Mouse (Mus musculus) gastrocnemius, adult 8-10 months (tissue): ENCODE data around the gene Rtn2. TPM values are rescaled to one million over a fixed set of nuclear protein-coding genes. Genes with fewer than 3 reads are reported as not detected.
A peak's percentile ranks its signal among the peaks of the same experiment; 100 is the strongest.

Source experiments
- DNase-seq, 2 experiments: peaks; one replicate each; pipeline ENCODE4 v3.0.0; 2022; ENCODE audit warnings: low spot score in 2 of 2
- total RNA-seq, 4 experiments: library from RNA; stranded (reverse); gene quantifications; 2 replicates each; pipeline ENCODE4 v1.2.4; 2022

The Rtn2 gene
- 1,000 to 10,000 TPM; 1,093 to 1,223 (median 1,133) TPM for total RNA-seq

GRCm38 (mm10) chr7:19282385-19282784, at the start of gene Rtn2:
TSS of gene Rtn2 (plus strand) at chr7:19282624.
- DNase-seq = peak in 1 of 2 experiments; percentile 66

- no peak for DNase-seq
Observed at GRCm38 (mm10) chr7:19234652-19235051, 47.8 kb upstream of the Rtn2 start.

GRCm38 (mm10) chr7:19235092-19235671, 47.2 kb upstream of the Rtn2 start:
- DNase-seq = no peak

- no peak for DNase-seq
Observed at GRCm38 (mm10) chr7:19236411-19236810, 46.0 kb upstream of the Rtn2 start.

- peak in 1 of 2 experiments; percentile 38 for DNase-seq
Observed at GRCm38 (mm10) chr7:19238344-19238743, 44.1 kb upstream of the Rtn2 start.

- DNase-seq = peak; percentile 88
Observed at GRCm38 (mm10) chr7:19239423-19239822, 43.0 kb upstream of the Rtn2 start.

DNA sequence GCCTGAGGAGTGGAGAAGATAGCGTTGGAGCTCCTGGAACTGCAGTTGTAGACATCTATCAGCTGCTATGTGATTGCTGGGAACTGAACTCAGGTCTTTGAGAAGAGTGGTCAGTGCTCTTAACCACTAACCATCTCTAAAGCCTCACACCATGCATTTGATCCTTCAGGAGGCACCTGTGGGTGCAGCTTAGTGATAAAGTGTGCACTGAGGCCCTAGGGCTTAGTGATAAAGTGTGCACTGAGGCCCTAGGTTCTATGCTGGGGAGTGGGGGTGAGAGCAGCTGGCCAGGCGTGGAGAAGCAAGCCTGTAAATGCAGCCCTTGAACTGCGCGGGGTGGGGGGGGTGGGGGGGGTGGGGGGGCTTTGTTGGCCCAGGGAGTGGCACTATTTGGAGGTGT, 42.4 kb upstream of the Rtn2 start:
- DNase-seq = no peak

DNA sequence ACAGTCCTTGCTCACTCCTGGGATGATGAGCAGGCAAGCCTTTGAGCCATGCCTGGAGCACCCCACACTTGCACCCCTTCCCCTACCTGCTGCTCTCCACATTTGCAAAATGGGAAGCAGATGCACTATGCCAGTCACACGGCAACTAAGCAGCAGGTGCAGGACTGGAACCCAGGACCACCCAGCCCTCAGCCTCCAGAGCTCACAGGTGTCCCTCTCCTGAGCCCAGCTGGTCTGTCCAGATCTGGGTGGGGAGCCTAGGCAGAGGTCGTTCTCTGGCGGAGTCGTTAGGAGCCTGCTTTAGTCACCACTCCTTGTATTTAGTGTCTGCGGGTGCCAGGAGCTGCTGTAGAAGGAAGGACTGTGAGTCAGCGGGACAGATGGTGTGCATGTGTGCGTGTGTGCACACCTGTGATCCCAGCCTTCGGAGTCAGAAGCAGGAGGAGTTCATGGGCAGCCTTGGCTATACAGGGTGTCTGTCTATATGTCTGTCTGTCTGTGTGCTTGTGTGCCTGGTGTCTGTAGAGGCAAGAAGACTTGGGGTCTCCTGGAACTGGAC, 41.4 kb upstream of the Rtn2 start:
- no peak for DNase-seq

GRCm38 (mm10) chr7:19242005-19242404, 40.4 kb upstream of the Rtn2 start:
- DNase-seq = no peak

DNA sequence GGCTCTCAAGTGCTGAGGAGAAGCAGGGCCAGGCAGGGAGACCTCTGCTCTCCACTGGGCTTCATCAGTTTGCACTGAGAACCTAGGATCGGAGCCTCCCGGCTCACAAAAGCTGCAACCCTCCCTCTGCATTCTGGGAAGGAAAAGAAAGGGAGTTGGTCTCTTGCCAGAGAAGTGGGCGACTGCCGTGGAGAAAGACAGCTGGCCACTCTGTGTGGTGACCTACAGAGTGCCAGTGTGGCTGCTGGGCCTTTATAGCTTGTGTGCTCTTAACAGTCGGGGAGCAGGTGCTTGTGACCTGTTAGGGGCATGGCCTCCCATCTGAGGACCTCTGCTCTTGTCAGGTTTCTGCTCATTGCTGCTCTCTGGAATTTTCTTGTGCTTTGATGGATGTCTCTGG, 38.6 kb upstream of the Rtn2 start:
- no peak for DNase-seq

GRCm38 (mm10) chr7:19245083-19245482, 37.3 kb upstream of the Rtn2 start:
- no peak for DNase-seq

- no peak for DNase-seq
Observed at GRCm38 (mm10) chr7:19246855-19247254, 35.6 kb upstream of the Rtn2 start.

- no peak for DNase-seq
Observed at GRCm38 (mm10) chr7:19247511-19247910, 34.9 kb upstream of the Rtn2 start.

GRCm38 (mm10) chr7:19252078-19252477, 30.3 kb upstream of the Rtn2 start:
- no peak for DNase-seq

DNA sequence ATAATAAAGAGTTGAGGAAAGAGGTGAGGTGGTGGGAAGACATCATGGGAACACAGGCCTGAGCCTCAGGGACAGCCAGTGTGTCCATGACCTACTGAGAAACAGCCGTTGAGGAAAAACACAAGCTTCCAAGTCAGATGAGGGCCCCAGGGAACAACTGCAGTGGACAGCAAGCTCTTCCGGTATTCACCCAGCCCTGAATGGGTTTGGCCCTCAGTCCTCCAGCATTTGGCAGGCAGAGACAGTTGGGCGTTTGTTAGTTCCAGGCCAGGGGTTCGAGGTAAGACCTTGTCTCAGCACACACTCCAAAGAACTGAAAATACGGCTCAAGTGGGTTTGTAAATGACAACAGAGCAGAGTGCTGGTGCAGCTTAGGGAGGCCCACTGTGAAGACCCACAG, 29.0 kb upstream of the Rtn2 start:
- DNase-seq = no peak

GRCm38 (mm10) chr7:19255395-19255794, 27.0 kb upstream of the Rtn2 start:
- DNase-seq = no peak

- DNase-seq = no peak
Observed at GRCm38 (mm10) chr7:19256567-19256966, 25.9 kb upstream of the Rtn2 start.

- DNase-seq = peak in 1 of 2 experiments; percentile 65
Observed at GRCm38 (mm10) chr7:19257390-19258022, 24.9 kb upstream of the Rtn2 start.

- DNase-seq = no peak
Observed at GRCm38 (mm10) chr7:19258336-19258735, 24.1 kb upstream of the Rtn2 start.

- DNase-seq = no peak
Observed at GRCm38 (mm10) chr7:19265147-19265546, 17.3 kb upstream of the Rtn2 start.

DNA sequence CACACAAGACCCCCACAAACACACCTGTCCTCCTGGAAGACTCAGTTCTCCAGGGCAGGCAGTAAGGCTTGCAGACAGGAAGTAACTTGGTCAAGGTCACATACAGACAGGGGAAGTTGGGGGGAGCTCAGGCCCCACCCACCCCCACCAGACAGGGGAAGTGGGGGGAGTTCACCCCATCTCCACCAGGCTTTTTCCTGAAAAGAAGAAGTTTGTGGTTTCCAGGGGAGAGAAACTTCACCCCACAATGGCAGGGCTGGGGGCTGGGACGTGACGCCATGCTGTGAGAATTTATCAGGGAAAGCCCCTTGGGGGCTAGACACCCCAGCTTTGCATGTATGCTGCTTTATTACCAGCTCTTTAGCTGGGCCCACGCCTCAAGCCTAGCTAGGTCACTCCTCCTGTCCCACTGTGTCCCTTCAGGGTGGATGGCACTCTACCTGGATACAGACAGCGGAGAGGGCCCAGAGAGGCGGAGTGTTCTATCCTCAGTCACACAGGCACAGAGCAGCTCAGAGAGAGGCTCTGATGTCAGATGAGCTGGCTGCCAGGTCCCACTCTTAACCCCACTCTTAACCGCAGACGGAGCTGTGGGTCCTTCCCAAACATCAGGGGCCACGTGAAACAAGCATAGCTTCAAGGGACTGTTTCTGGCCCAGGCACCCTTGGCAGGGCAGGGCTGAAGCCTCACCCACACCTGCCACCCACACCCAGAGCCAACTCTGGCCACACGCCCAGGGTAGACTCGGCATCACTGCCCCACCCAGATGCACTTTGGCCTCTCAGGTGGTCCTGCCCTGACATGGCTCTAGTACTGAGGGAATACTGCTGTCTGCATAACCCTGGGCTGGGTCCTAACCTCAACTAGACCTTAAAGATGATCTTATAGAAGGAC, 16.2 kb upstream of the Rtn2 start:
- no peak for DNase-seq

DNA sequence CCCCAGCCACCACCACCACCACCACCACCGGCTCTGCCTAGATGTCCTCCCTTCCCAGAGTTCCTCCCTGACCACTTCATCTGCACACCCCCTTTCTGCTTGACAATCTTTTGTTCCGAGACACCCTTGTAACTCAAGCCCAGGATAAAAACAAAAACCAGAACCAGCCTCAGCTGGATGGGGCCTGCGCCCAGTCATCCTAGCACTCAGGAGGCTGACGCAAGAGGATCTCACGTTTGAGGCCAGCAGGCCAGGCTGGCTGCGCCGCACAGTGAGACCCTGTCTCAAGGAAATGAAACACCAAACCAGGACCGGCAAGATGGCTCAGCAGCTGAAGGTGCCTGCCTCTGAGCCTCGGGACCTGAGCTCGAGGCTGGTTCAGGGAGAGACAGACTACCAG, 15.4 kb upstream of the Rtn2 start:
- no peak for DNase-seq
